Mouse (Mus musculus): ENCODE results near the gene Cpsf4l.

Cpsf4l gene

DNA sequence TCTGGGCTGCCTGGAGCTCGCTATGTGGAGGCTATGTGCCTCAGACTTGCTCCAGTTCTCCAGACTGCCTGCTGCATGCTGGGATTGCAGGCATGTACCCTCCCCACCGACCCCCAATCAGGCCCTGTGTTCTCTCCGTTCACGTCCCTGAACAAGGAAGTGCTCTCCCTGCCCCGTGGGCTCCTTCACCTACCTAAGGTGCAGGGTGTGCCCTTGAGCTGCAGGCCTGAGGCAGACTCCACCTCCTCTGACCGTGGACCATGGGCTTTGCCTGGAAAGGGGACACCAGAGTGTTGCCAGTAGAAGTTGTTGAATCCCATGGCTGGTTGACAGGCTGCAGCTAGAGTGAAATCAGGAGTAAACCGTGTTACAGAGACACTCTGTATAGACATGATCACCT is 10.2 kb downstream of the Cpsf4l start:
- no peak for DNase-seq (ENCODE audit: low spot score)

GRCm38 (mm10) chr11:113698013-113698545 is 11.7 kb downstream of the Cpsf4l start:
- DNase-seq (ENCODE audit: low spot score), result no peak

DNA sequence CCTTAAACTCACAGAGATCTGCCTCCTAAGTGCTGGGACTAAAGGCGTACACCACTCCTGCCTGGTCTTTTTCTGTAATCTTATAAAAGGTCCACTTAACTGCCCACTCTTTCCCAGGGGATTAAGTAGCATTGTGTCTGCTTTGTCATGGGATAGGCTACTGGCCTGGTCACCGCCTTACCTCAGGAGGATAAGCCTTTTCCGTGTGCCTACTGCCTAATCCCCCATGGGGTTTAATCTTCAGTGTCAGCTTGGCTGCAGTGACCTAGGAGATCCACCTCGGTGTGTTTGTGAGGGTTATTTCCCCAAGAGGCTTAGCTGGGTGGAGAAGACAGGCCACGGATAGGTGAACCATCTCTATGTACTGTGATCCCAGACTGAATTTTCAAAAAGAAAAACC is 12.2 kb downstream of the Cpsf4l start:
- DNase-seq (ENCODE audit: low spot score), result no peak

GRCm38 (mm10) chr11:113691851-113692250 is 18.0 kb downstream of the Cpsf4l start:
- no peak for DNase-seq (ENCODE audit: low spot score)

- DNase-seq (ENCODE audit: low spot score), result no peak
These were observed 18.5 kb downstream of the Cpsf4l start for GRCm38 (mm10) chr11:113691318-113691717.

DNA sequence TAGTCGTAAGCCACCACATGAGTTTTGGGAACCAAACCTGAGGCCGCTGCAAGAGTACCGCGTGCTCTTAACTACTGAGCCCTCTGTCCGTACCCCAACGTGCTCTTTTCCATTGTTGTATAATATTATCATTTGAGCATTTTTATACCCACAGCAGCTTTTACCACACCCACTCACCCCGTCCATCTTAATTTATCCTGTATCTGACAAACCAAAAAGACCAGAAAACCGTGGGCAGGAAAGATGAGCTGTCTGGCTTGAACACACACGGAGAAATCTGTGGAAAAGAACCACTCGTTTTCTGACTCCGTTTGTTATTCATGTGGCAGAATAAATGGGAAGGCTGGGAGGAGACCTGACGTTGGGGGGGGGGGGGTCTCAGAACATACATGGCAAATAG is 19.3 kb downstream of the Cpsf4l start:
- no peak for DNase-seq (ENCODE audit: low spot score)

DNA sequence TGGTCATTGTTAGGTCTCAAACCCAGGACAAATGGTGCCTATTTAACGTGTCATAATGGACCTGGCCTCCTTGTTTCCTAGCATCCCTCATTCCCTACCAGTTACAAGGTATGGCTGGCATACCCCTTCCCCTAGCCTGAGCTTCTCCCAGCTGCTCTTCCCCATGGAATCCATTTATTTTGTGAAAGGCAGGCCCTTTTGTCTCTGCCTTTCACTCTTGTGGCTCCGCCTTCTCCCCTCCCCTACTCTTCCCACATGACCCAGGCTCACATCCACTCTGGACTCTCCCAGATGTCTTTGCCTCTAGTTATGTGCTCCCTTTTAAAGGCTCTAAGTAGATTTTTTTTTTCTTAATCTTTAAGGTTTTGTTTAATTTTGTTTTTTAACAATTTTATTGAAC is 22.8 kb downstream of the Cpsf4l start:
- DNase-seq (ENCODE audit: low spot score), result no peak

GRCm38 (mm10) chr11:113684707-113685426 is 24.9 kb downstream of the Cpsf4l start:
- DNase-seq (ENCODE audit: low spot score), result no peak

GRCm38 (mm10) chr11:113683957-113684706 is 25.7 kb downstream of the Cpsf4l start, which contains the start of the genes Fam104a and D11Wsu47e:
Gene Fam104a (minus strand): TSS chr11:113684155.
Gene D11Wsu47e (plus strand): TSS chr11:113684412.
- DNase-seq (ENCODE audit: low spot score), result peak; percentile 94

DNA sequence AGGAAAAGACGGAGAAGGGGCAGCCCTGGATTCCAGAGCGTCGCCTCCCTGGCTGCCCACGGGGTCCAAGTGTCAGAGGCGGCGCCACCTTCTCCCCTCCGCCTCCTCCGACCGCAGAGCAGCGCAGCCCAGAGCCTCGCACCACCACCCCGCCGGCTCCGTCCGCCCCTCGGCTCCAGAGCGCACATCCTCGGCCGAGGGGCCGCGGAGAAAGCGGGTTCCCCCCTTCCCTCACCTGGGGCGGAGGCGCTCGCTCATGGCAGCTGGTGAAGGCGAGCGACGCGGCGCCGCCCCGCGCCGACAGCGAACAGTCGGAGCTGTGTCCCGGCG is 26.2 kb downstream of the Cpsf4l start:
- no peak for DNase-seq (ENCODE audit: low spot score)

- peak; percentile 47 for DNase-seq (ENCODE audit: low spot score)
These were observed 26.8 kb downstream of the Cpsf4l start for GRCm38 (mm10) chr11:113682897-113683626.

DNA sequence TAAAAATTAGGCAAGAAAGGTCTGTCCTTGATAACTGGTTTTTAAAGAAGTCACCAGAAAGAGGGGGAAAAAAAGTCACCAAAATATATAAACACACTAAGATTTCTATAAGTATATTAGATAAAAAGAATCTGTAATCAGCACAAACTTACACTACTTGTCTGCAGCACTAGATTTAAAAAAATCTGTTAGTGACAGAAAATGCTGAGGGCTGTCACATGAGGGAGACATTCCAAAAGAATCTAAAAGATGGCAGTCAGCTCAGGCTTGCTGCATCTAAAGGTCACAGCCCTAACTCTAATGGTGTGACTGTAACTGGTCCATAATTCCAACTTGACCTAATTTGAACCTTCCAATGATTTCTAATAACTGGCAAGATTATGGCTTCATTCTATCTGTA is 27.8 kb downstream of the Cpsf4l start:
- DNase-seq (ENCODE audit: low spot score), result no peak

DNA sequence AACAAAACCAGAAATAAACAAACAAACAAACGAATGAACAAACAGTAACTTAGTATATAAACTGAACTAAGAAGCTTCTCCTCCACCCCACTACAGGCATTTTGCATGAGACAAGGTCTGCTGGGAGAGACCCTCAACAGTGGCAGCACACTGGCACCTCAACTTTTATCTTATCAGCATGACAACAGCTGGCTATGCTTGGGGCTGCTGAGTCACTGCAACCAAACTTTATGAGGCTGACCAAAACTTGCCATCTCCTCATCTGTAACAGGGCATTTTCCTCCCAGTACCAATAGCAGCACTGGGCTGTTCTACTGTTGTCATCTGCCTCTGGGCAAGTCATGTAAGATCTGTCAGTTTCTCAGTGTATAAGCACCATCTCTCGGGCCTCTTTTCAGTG is 28.9 kb downstream of the Cpsf4l start:
- no peak for DNase-seq (ENCODE audit: low spot score)

- no peak for DNase-seq (ENCODE audit: low spot score)
These were observed 31.4 kb downstream of the Cpsf4l start for GRCm38 (mm10) chr11:113678373-113678772.

GRCm38 (mm10) chr11:113677378-113677777 is 32.4 kb downstream of the Cpsf4l start:
- no peak for DNase-seq (ENCODE audit: low spot score)

DNA sequence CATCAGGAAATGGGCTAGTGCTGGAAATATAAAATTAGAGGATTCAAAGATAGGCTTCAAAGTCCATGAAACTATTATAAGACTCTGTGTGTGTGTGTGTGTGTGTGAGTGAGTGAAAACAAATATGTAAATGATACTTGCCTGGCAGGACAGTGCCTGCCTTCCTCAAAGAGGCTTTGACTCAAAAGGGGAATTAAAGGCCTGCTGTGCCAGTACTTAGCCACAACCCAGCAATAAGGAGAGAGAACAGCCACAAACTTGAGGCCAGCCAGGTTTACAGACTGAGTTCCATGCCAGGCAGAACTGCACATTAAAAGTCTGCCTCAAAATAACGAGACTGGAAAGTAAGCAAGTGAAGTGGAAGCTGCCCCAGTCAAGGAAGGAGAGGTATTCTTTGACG is 33.0 kb downstream of the Cpsf4l start:
- DNase-seq (ENCODE audit: low spot score), result no peak

- no peak for DNase-seq (ENCODE audit: low spot score)
These were observed 35.2 kb downstream of the Cpsf4l start for GRCm38 (mm10) chr11:113674595-113674994.

GRCm38 (mm10) chr11:113673614-113674013 is 36.2 kb downstream of the Cpsf4l start:
- DNase-seq (ENCODE audit: low spot score), result no peak

DNA sequence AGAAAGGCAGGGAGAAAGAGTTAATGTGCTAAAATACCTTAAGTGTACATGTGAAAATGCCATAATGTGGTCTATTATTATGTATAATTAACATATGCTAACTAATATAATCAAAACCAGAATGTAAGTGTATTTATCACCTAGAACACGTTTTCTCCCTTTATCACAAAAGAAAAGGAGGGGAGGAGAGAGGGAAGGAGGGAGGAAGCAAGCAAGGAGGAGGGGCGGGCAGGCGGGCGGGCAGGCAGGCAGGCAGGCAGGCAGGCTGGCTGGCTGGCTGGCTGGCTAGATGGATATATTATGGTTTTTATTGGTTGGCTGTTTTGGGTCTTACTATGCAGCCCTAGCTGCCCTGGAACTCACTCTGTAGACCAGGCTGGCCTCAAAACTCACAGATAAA is 40.1 kb downstream of the Cpsf4l start:
- no peak for DNase-seq (ENCODE audit: low spot score)

- no peak for DNase-seq (ENCODE audit: low spot score)
These were observed 41.0 kb downstream of the Cpsf4l start for GRCm38 (mm10) chr11:113668857-113669256.

- no peak for DNase-seq (ENCODE audit: low spot score)
These were observed 42.1 kb downstream of the Cpsf4l start for GRCm38 (mm10) chr11:113667704-113668103.

- DNase-seq (ENCODE audit: low spot score), result no peak
These were observed 42.7 kb downstream of the Cpsf4l start for GRCm38 (mm10) chr11:113667122-113667521.

- no peak for DNase-seq (ENCODE audit: low spot score)
These were observed 43.2 kb downstream of the Cpsf4l start for GRCm38 (mm10) chr11:113666648-113667047.

Measured in ovary, postnatal 14 days (tissue).